Mouse (Mus musculus): Measurements from ENCODE around the gene Gm30083. TPM values are rescaled to one million over a fixed set of nuclear protein-coding genes. Genes with fewer than 3 reads are reported as not detected.
A peak's percentile ranks its signal among the peaks of the same experiment; 100 is the strongest.

The Gm30083 gene
- polyA plus RNA-seq, 1 experiment from 2014 or later = not detected

GRCm38 (mm10) chr14:33993521-33994289, 21.3 kb downstream of the Gm30083 start:
- H3K27ac ChIP-seq = no peak overlapping the region
- no peaks in the 10 kb centered on the region for H3K36me3 ChIP-seq (replicated peaks)
- H3K4me1 ChIP-seq = 0 out of 2 replicates have a peak, but pooled peaks cover 5% of the 10 kb centered on the region
- H3K27me3 ChIP-seq (ENCODE audit: poor library complexity, severe bottlenecking) = no peaks in the 10 kb centered on the region
- no peaks in the 10 kb centered on the region for H3K9me3 ChIP-seq
- H3K4me3 ChIP-seq = no peak overlapping the region
- 91% methylated on average over 6 of the region's 6 CpGs for WGBS
- DNase-seq (ENCODE audit: extremely low spot score, low spot score) = no peak

DNA sequence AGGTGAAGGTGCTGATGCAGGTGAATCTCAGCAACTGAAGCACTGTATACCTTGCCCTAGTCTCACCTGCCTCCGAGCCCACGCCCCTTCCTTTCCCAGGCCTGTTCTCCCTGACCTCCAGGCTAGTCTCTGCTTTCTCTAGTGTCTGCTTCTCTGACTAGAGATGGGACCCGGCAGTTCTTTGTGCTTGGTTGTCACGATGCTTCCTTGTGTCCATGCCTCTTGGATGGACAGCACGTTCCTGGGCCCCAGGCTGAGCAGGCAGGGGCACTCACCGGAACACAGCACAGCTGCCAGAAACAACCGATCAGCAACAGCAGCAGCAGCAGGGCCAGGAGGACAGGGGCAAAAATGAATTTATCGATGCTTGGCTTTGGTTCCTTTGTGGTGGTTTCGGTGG, 21.9 kb downstream of the Gm30083 start:
- Histone ChIP-seq H3K27ac (no peak overlapping the region), H3K4me3 (no peak overlapping the region), H3K9me3 (no peaks in the 10 kb centered on the region), H3K27me3 (ENCODE audit: poor library complexity, severe bottlenecking) (no peaks in the 10 kb centered on the region), H3K36me3 (replicated peaks) (no peaks in the 10 kb centered on the region), H3K4me1 (0 out of 2 replicates have a peak, but pooled peaks cover 5% of the 10 kb centered on the region)
- DNase-seq (ENCODE audit: extremely low spot score, low spot score) = no peak
- WGBS = 95% methylated on average over 9 of the region's 9 CpGs

DNA sequence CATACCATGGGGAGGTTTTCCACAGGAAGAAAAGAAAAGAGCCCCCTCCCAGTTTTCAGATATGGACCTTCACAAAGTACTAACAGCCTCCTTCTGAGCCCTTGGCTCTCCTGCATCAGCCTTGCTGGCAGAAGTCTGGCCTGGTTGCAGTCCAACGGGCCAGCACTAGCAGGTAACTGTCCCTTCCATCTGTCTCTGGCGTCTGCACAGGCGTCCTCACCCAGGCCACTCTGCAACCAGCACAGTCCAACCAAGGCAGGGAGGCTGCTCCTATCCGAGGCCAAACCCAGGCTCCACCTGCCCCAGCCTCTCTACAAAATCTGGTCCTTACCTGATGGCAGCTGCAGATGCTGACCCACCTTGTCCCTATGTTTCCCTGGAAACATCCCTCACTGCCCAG, 23.0 kb downstream of the Gm30083 start:
- 0 out of 2 replicates have a peak, but pooled peaks cover 5% of the 10 kb centered on the region for H3K4me1 ChIP-seq
- H3K4me3 ChIP-seq = no peak overlapping the region
- H3K27ac ChIP-seq = no peak overlapping the region
- H3K27me3 ChIP-seq (ENCODE audit: poor library complexity, severe bottlenecking) = no peaks in the 10 kb centered on the region
- WGBS = 88% methylated on average over 4 of the region's 4 CpGs
- no peaks in the 10 kb centered on the region for H3K9me3 ChIP-seq
- no peak for DNase-seq (ENCODE audit: extremely low spot score, low spot score)
- no peaks in the 10 kb centered on the region for H3K36me3 ChIP-seq (replicated peaks)

GRCm38 (mm10) chr14:33989201-33989600, 25.8 kb downstream of the Gm30083 start:
- Histone ChIP-seq H3K9me3 (no peaks in the 10 kb centered on the region), H3K27ac (no peak overlapping the region), H3K36me3 (replicated peaks) (no peaks in the 10 kb centered on the region), H3K4me3 (no peak overlapping the region), H3K27me3 (ENCODE audit: poor library complexity, severe bottlenecking) (no peaks in the 10 kb centered on the region), H3K4me1 (0 out of 2 replicates have a peak, but pooled peaks cover 5% of the 10 kb centered on the region)
- WGBS = 64% methylated on average over 3 of the region's 3 CpGs
- DNase-seq (ENCODE audit: extremely low spot score, low spot score) = no peak

GRCm38 (mm10) chr14:33978604-33979059, 36.4 kb downstream of the Gm30083 start, which contains the start of gene Zfp488:
Gene Zfp488, minus strand, starts transcription at chr14:33978764.
- Histone ChIP-seq H3K9me3 (no peaks in the 10 kb centered on the region), H3K27ac (peak within 1 kb of the TSS; percentile 36; the same call in 1 of the 2 replicates), H3K4me3 (peak within 1 kb of the TSS; percentile 56), H3K4me1 (peaks cover 17% of the 10 kb centered on the region), H3K27me3 (ENCODE audit: poor library complexity, severe bottlenecking) (peaks cover 36% of the 10 kb centered on the region), H3K36me3 (replicated peaks) (no peaks in the 10 kb centered on the region)
- WGBS = 4% methylated on average over 25 of the region's 25 CpGs
- DNase-seq (ENCODE audit: extremely low spot score, low spot score) = peak; percentile 44

DNA sequence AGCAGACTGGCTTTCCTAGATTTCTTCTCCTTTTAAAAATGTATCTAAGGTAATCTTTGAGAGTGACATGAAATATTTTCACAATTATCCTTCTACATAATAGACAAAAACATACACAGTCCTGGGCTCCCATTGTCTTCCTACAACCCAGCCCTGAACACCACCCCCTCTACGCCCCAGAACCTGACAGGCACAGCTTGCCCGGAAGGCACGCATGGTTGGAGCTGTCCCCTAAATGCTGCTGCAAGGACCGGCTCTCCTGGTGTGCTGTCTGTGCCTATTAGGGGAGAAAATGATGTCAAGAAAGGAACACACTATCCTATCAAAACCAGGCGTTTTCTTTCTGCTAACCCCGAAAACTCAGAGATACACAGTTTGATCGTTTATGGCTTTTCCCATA, 37.2 kb downstream of the Gm30083 start:
- Histone ChIP-seq H3K4me1 (peaks cover 17% of the 10 kb centered on the region), H3K36me3 (replicated peaks) (no peaks in the 10 kb centered on the region), H3K4me3 (no peak overlapping the region), H3K27ac (no peak overlapping the region), H3K27me3 (ENCODE audit: poor library complexity, severe bottlenecking) (peaks cover 36% of the 10 kb centered on the region), H3K9me3 (no peaks in the 10 kb centered on the region)
- WGBS = 40% methylated on average over 7 of the region's 7 CpGs
- DNase-seq (ENCODE audit: extremely low spot score, low spot score) = no peak

- 65% methylated on average over 5 of the region's 5 CpGs for WGBS
- no peak overlapping the region for H3K27ac ChIP-seq
- peaks cover 17% of the 10 kb centered on the region for H3K4me1 ChIP-seq
- H3K9me3 ChIP-seq = no peaks in the 10 kb centered on the region
- no peak for DNase-seq (ENCODE audit: extremely low spot score, low spot score)
- peaks cover 35% of the 10 kb centered on the region for H3K27me3 ChIP-seq (ENCODE audit: poor library complexity, severe bottlenecking)
- no peak overlapping the region for H3K4me3 ChIP-seq
- H3K36me3 ChIP-seq (replicated peaks) = no peaks in the 10 kb centered on the region
These were observed 40.2 kb downstream of the Gm30083 start for GRCm38 (mm10) chr14:33974752-33975151.

GRCm38 (mm10) chr14:33972679-33973078, 42.3 kb downstream of the Gm30083 start:
- DNase-seq (ENCODE audit: extremely low spot score, low spot score) = no peak
- no peaks in the 10 kb centered on the region for H3K9me3 ChIP-seq
- H3K4me3 ChIP-seq = no peak overlapping the region
- H3K4me1 ChIP-seq = 0 out of 2 replicates have a peak, but pooled peaks cover 5% of the 10 kb centered on the region
- H3K27me3 ChIP-seq (ENCODE audit: poor library complexity, severe bottlenecking) = peaks cover 14% of the 10 kb centered on the region
- no peak overlapping the region for H3K27ac ChIP-seq
- WGBS = 57% methylated on average over 7 of the region's 7 CpGs
- no peaks in the 10 kb centered on the region for H3K36me3 ChIP-seq (replicated peaks)

- Histone ChIP-seq H3K27ac (no peak overlapping the region), H3K4me1 (no peaks in the 10 kb centered on the region), H3K36me3 (replicated peaks) (no peaks in the 10 kb centered on the region), H3K27me3 (ENCODE audit: poor library complexity, severe bottlenecking) (no peaks in the 10 kb centered on the region), H3K9me3 (no peaks in the 10 kb centered on the region), H3K4me3 (no peak overlapping the region)
- DNase-seq (ENCODE audit: extremely low spot score, low spot score) = no peak
- WGBS = 70% methylated on average over 7 of the region's 7 CpGs
These were observed 49.3 kb downstream of the Gm30083 start for GRCm38 (mm10) chr14:33965675-33966074.

GRCm38 (mm10) chr14:33959341-33959740, 55.6 kb downstream of the Gm30083 start:
- peak; percentile 33 for DNase-seq (ENCODE audit: extremely low spot score, low spot score)
- Histone ChIP-seq H3K4me3 (no peak overlapping the region), H3K27me3 (ENCODE audit: poor library complexity, severe bottlenecking) (peaks cover 8% of the 10 kb centered on the region), H3K27ac (no peak overlapping the region), H3K36me3 (replicated peaks) (no peaks in the 10 kb centered on the region), H3K4me1 (no peaks in the 10 kb centered on the region), H3K9me3 (no peaks in the 10 kb centered on the region; the same call in 1 of the 2 replicates)
- 14% methylated on average over 9 of the region's 9 CpGs for WGBS

GRCm38 (mm10) chr14:33958841-33959240, 56.1 kb downstream of the Gm30083 start:
- H3K9me3 ChIP-seq = no peaks in the 10 kb centered on the region; the same call in 1 of the 2 replicates
- H3K4me1 ChIP-seq = peaks cover 2% of the 10 kb centered on the region; the same call in 1 of the 2 replicates
- no peak overlapping the region for H3K4me3 ChIP-seq
- DNase-seq (ENCODE audit: extremely low spot score, low spot score) = no peak
- H3K36me3 ChIP-seq (replicated peaks) = no peaks in the 10 kb centered on the region
- H3K27ac ChIP-seq = no peak overlapping the region
- H3K27me3 ChIP-seq (ENCODE audit: poor library complexity, severe bottlenecking) = peaks cover 13% of the 10 kb centered on the region
- WGBS = 82% methylated on average over 3 of the region's 3 CpGs

GRCm38 (mm10) chr14:33958186-33958585, 56.8 kb downstream of the Gm30083 start:
- WGBS = 93% methylated on average over 4 of the region's 4 CpGs
- H3K27me3 ChIP-seq (ENCODE audit: poor library complexity, severe bottlenecking) = peaks cover 15% of the 10 kb centered on the region
- H3K4me3 ChIP-seq = no peak overlapping the region
- H3K9me3 ChIP-seq = no peaks in the 10 kb centered on the region; the same call in 1 of the 2 replicates
- H3K27ac ChIP-seq = no peak overlapping the region
- DNase-seq (ENCODE audit: extremely low spot score, low spot score) = no peak
- H3K4me1 ChIP-seq = peaks cover 3% of the 10 kb centered on the region; the same call in 1 of the 2 replicates
- H3K36me3 ChIP-seq (replicated peaks) = no peaks in the 10 kb centered on the region

DNA sequence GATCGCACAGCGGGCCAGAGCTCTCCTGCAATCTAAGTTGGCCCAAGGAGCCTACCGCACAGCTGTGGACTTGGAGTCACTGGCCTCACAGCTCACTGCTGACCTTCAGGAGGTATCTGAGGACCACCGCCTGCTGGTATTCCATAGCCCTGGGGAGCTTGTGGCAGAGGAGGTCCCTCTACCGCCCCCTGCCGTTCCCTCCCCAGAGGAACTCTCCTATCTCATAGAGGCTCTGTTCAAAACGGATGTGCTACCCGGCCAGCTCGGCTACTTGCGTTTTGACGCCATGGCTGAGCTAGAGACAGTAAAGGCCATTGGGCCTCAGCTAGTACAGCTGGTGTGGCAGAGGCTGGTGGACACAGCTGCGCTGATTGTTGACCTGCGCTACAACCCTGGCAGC, 58.9 kb downstream of the Gm30083 start:
- H3K4me3 ChIP-seq = no peak overlapping the region
- no peak for DNase-seq (ENCODE audit: extremely low spot score, low spot score)
- no peaks in the 10 kb centered on the region; the same call in 1 of the 2 replicates for H3K9me3 ChIP-seq
- no peaks in the 10 kb centered on the region for H3K36me3 ChIP-seq (replicated peaks)
- peaks cover 3% of the 10 kb centered on the region; the same call in 1 of the 2 replicates for H3K4me1 ChIP-seq
- peaks cover 15% of the 10 kb centered on the region for H3K27me3 ChIP-seq (ENCODE audit: poor library complexity, severe bottlenecking)
- H3K27ac ChIP-seq = no peak overlapping the region
- 76% methylated on average over 13 of the region's 13 CpGs for WGBS

Measured in forebrain, embryonic 10.5 days (tissue).